Mouse (Mus musculus): Measurements from ENCODE around the gene Prr5l. TPM values are rescaled to one million over a fixed set of nuclear protein-coding genes. Genes with fewer than 3 reads are reported as not detected.
A peak's percentile ranks its signal among the peaks of the same experiment; 100 is the strongest.

The Prr5l gene
- 3.9 and 4.7 TPM in 2 replicates for polyA plus RNA-seq (2015; fragmentation: Nextera tagmentation; extraction: Ambion mirVana)

DNA sequence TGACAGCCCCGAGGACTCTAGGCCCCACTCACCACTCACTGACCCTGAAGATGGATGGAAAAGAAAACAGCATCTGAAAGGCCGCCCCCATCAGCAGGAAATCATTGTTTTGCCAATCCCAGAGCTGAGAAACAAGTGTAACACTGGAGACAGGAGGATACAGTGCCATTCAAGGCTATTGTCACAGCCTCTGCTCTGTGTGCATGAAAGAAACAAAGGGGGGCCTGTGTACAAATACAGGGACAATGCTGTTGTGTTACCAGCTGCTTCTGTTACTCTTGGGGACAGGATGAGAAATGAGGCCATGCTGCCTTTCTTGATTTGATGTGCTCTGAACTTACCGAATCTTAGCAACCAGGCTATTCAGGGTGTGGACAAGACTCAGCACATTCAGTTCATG lies at the start of gene Prr5l:
Prr5l (minus strand) TSS at position 30 of the 400 bp plus-strand sequence.
- H3K36me3 ChIP-seq (replicated peaks), result no peaks in the 10 kb centered on the region
- no peak within 1 kb of the TSS for H3K27ac ChIP-seq (replicated peaks)
- 43% methylated on average over 3 of the region's 3 CpGs for WGBS (ENCODE audit: insufficient replicate concordance)
- H3K4me2 ChIP-seq, result no peak within 1 kb of the TSS
- no peaks in the 10 kb centered on the region for H3K9me3 ChIP-seq (replicated peaks)
- peaks cover 14% of the 10 kb centered on the region for H3K4me1 ChIP-seq (replicated peaks)
- no peak within 1 kb of the TSS for H3K9ac ChIP-seq
- H3K4me3 ChIP-seq (replicated peaks), result no peak within 1 kb of the TSS
- ATAC-seq (ENCODE audit: insufficient read depth), result no peak
- H3K27me3 ChIP-seq, result peaks cover 7% of the 10 kb centered on the region; the same call in 1 of the 2 replicates

GRCm38 (mm10) chr2:101932169-101932936 lies 49.5 kb upstream of the Prr5l start:
- no peaks in the 10 kb centered on the region for H3K27me3 ChIP-seq
- H3K27ac ChIP-seq (replicated peaks), result no peak overlapping the region
- WGBS (ENCODE audit: insufficient replicate concordance), result 67% methylated on average over 14 of the region's 14 CpGs
- no peaks in the 10 kb centered on the region for H3K36me3 ChIP-seq (replicated peaks)
- H3K9ac ChIP-seq, result no peak overlapping the region
- H3K4me1 ChIP-seq (replicated peaks), result no peaks in the 10 kb centered on the region
- no peak overlapping the region for H3K4me3 ChIP-seq (replicated peaks)
- no peaks in the 10 kb centered on the region for H3K9me3 ChIP-seq (replicated peaks)
- H3K4me2 ChIP-seq, result no peak overlapping the region
- no peak for ATAC-seq (ENCODE audit: insufficient read depth)

- H3K9me3 ChIP-seq (replicated peaks), result no peaks in the 10 kb centered on the region
- H3K27ac ChIP-seq (replicated peaks), result no peak overlapping the region
- no peak overlapping the region for H3K4me2 ChIP-seq
- no peaks in the 10 kb centered on the region for H3K4me1 ChIP-seq (replicated peaks)
- WGBS (ENCODE audit: insufficient replicate concordance), result 68% methylated on average over 12 of the region's 12 CpGs
- no peak overlapping the region for H3K9ac ChIP-seq
- H3K4me3 ChIP-seq (replicated peaks), result no peak overlapping the region
- no peaks in the 10 kb centered on the region for H3K36me3 ChIP-seq (replicated peaks)
- ATAC-seq (ENCODE audit: insufficient read depth), result no peak
- no peaks in the 10 kb centered on the region for H3K27me3 ChIP-seq
These were observed 42.9 kb upstream of the Prr5l start for GRCm38 (mm10) chr2:101925591-101926188.

DNA sequence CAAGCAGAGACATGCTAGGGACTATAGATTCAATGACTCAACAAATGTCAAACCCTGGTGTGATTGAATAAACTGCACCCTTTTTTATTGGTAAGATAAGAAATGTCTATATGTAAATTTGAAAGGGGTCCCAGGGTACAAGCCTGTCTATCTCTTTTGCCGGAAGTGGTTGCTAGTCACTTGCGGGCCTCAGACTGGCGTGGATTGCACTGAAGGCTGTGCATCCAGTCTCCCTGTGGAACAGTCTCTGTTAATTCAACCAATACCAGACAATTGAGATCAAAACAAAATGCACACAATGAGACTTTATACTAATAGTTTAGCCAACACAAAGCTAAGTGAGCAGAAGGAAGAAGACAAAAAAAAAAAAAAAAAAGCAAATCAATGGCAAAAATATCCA lies 42.4 kb upstream of the Prr5l start:
- no peak overlapping the region for H3K4me3 ChIP-seq (replicated peaks)
- H3K9ac ChIP-seq, result no peak overlapping the region
- H3K27ac ChIP-seq (replicated peaks), result no peak overlapping the region
- no peaks in the 10 kb centered on the region for H3K4me1 ChIP-seq (replicated peaks)
- H3K4me2 ChIP-seq, result no peak overlapping the region
- H3K9me3 ChIP-seq (replicated peaks), result no peaks in the 10 kb centered on the region
- H3K27me3 ChIP-seq, result no peaks in the 10 kb centered on the region
- ATAC-seq (ENCODE audit: insufficient read depth), result no peak
- WGBS (ENCODE audit: insufficient replicate concordance), result 62% methylated on average over 3 of the region's 3 CpGs
- no peaks in the 10 kb centered on the region for H3K36me3 ChIP-seq (replicated peaks)

DNA sequence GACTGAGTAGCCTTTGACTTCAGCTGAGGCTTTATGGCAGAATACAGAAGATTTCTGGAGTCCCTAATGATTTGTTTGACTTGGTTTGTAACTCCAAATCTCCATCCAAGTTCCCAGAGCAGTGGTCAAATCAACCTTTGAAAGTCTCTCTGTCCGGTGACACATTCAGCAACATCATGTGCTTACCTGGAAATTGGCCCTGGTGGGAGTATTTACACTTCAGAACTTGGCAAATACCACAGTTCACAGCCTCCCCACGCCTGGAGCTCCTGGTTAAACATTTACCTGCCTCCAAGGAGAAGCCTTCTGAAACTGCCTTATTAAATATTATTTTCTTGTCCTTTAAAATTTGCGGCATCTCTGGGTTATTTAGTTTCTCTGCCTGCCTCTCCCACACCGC lies 40.4 kb upstream of the Prr5l start:
- Histone ChIP-seq H3K9me3 (replicated peaks) (no peaks in the 10 kb centered on the region), H3K27me3 (no peaks in the 10 kb centered on the region), H3K4me3 (replicated peaks) (no peak overlapping the region), H3K9ac (no peak overlapping the region), H3K4me1 (replicated peaks) (no peaks in the 10 kb centered on the region; the same call in 1 of the 2 replicates), H3K4me2 (no peak overlapping the region), H3K27ac (replicated peaks) (0 out of 2 replicates have a peak overlapping the region, but pooled peaks have one; percentile 42), H3K36me3 (replicated peaks) (no peaks in the 10 kb centered on the region)
- ATAC-seq (ENCODE audit: insufficient read depth), result peak; percentile 57; the same call in 1 of the 2 replicates
- WGBS (ENCODE audit: insufficient replicate concordance), result 46% methylated on average over 4 of the region's 4 CpGs

- H3K4me1 ChIP-seq (replicated peaks), result no peaks in the 10 kb centered on the region; the same call in 1 of the 2 replicates
- no peaks in the 10 kb centered on the region for H3K27me3 ChIP-seq
- no peak overlapping the region for H3K4me2 ChIP-seq
- H3K27ac ChIP-seq (replicated peaks), result 0 out of 2 replicates have a peak overlapping the region, but pooled peaks have one; percentile 0
- H3K9ac ChIP-seq, result no peak overlapping the region
- no peaks in the 10 kb centered on the region for H3K9me3 ChIP-seq (replicated peaks)
- WGBS (ENCODE audit: insufficient replicate concordance), result 57% methylated on average over 4 of the region's 4 CpGs
- no peak for ATAC-seq (ENCODE audit: insufficient read depth)
- no peaks in the 10 kb centered on the region for H3K36me3 ChIP-seq (replicated peaks)
- H3K4me3 ChIP-seq (replicated peaks), result no peak overlapping the region
These were observed 39.5 kb upstream of the Prr5l start for GRCm38 (mm10) chr2:101922302-101922701.

DNA sequence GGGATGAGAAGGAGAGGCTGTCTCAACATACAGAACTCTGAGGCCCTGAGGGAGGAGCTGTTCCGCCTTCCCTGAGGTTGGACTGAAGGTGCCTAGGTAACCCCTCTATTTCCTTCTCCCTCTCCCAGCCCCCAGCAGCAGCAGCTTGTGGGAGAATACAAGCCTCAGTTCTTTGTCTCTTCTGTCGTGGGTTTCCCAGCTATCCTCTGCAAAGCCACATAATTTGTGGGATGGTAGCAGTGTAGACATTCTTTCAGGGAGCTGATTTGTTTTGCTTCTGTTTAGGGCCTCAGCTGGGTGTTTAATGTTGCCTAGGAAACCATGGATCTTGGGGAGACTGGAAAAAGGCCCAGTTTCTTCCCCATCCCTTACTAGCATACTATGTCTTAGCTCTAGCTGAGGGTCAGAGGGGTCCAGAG lies 37.3 kb upstream of the Prr5l start:
- H3K27ac ChIP-seq (replicated peaks), result no peak overlapping the region
- H3K27me3 ChIP-seq, result no peaks in the 10 kb centered on the region
- no peak overlapping the region for H3K9ac ChIP-seq
- no peaks in the 10 kb centered on the region for H3K36me3 ChIP-seq (replicated peaks)
- WGBS (ENCODE audit: insufficient replicate concordance), result 27% methylated on average over 2 of the region's 2 CpGs
- H3K4me1 ChIP-seq (replicated peaks), result no peaks in the 10 kb centered on the region; the same call in 1 of the 2 replicates
- H3K4me2 ChIP-seq, result no peak overlapping the region
- H3K9me3 ChIP-seq (replicated peaks), result no peaks in the 10 kb centered on the region
- no peak for ATAC-seq (ENCODE audit: insufficient read depth)
- no peak overlapping the region for H3K4me3 ChIP-seq (replicated peaks)

DNA sequence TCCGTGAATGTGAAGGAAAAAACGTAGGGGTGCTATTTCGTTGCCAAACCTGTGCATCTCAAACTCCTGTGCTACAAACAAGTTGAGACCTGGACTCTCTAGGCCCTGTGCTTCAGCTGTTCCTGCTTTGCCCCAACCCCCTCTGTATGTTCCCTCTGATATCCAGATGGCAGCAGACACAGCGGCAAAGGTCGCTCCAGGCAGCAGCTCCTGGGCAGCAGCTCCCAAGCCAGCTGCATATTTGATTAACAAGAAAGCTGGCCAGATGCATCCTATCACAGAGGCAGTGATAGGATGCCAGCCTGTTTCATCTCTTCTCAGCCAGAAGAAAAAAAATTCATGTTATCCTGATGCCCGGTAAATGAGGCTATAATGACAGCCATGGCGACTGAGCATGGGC lies 35.7 kb upstream of the Prr5l start:
- Histone ChIP-seq H3K9me3 (replicated peaks) (no peaks in the 10 kb centered on the region), H3K4me1 (replicated peaks) (no peaks in the 10 kb centered on the region; the same call in 1 of the 2 replicates), H3K4me3 (replicated peaks) (no peak overlapping the region), H3K27me3 (no peaks in the 10 kb centered on the region), H3K36me3 (replicated peaks) (no peaks in the 10 kb centered on the region), H3K9ac (no peak overlapping the region), H3K4me2 (no peak overlapping the region), H3K27ac (replicated peaks) (no peak overlapping the region)
- 60% methylated on average over 7 of the region's 7 CpGs for WGBS (ENCODE audit: insufficient replicate concordance)
- no peak for ATAC-seq (ENCODE audit: insufficient read depth)

GRCm38 (mm10) chr2:101909326-101910080 lies 26.7 kb upstream of the Prr5l start:
- Histone ChIP-seq H3K27ac (replicated peaks) (no peak overlapping the region), H3K9me3 (replicated peaks) (no peaks in the 10 kb centered on the region), H3K4me3 (replicated peaks) (no peak overlapping the region), H3K4me1 (replicated peaks) (no peaks in the 10 kb centered on the region), H3K9ac (no peak overlapping the region), H3K4me2 (no peak overlapping the region), H3K36me3 (replicated peaks) (no peaks in the 10 kb centered on the region), H3K27me3 (no peaks in the 10 kb centered on the region)
- WGBS (ENCODE audit: insufficient replicate concordance), result 73% methylated on average over 15 of the region's 15 CpGs
- ATAC-seq (ENCODE audit: insufficient read depth), result no peak

DNA sequence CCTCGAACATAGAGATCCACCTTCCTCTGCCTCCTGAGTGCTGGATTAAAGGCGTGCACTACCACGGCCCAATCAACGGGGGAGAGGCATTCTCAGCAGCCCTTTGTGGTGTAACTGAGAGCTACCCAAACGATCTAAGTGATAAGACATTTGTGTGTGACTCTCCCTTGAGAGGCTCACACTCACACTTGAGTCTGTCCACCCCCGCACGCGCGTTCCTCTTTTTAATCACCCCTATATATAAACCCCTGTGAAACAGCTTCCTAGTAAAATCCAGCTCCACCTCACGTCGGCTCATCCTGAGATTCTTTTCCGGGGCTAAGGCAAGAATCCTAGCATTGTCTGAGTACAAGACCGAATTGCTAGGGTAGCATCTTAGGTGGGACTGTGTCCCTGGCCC lies 25.9 kb upstream of the Prr5l start:
- H3K4me1 ChIP-seq (replicated peaks), result peaks cover 4% of the 10 kb centered on the region; the same call in 1 of the 2 replicates
- H3K9ac ChIP-seq, result no peak overlapping the region
- H3K27ac ChIP-seq (replicated peaks), result no peak overlapping the region
- 42% methylated on average over 13 of the region's 13 CpGs for WGBS (ENCODE audit: insufficient replicate concordance)
- no peak overlapping the region for H3K4me2 ChIP-seq
- H3K27me3 ChIP-seq, result no peaks in the 10 kb centered on the region
- no peaks in the 10 kb centered on the region for H3K9me3 ChIP-seq (replicated peaks)
- H3K4me3 ChIP-seq (replicated peaks), result no peak overlapping the region
- H3K36me3 ChIP-seq (replicated peaks), result no peaks in the 10 kb centered on the region
- no peak for ATAC-seq (ENCODE audit: insufficient read depth)
